Mouse (Mus musculus): ENCODE data around the gene Rab3gap1. TPM values are rescaled to one million over a fixed set of nuclear protein-coding genes. Genes with fewer than 3 reads are reported as not detected.

The Rab3gap1 gene
- total and polyA plus RNA-seq, 3 experiments: 11.4 to 36.2 (median 34.1) TPM

GRCm38 (mm10) chr1:127989387-127989786 is 120.8 kb downstream of the Rab3gap1 start:
- Histone ChIP-seq H3K9ac (ENCODE audit: low read depth, low read length) (no peak overlapping the region), H3K27ac (peak overlapping the region; percentile 64), H3K36me3 (ENCODE audit: control insufficient read depth, insufficient read depth, low read length) (no peaks in the 10 kb centered on the region), H3K4me1 (ENCODE audit: control insufficient read depth, insufficient read depth, low read length) (peaks cover 5% of the 10 kb centered on the region), H3K79me2 (replicated peaks; ENCODE audit: control insufficient read depth, insufficient read depth, low read length) (no peaks in the 10 kb centered on the region), H3K4me3 (no peak overlapping the region), H3K27me3 (ENCODE audit: control insufficient read depth, insufficient read depth, low read length) (no peaks in the 10 kb centered on the region)
- intact Hi-C loops (cut with DNase I): no loop called here
- TF ChIP-seq POLR2A (IDR thresholded peaks at IDR 0.05; ENCODE audit: insufficient read depth, low read depth, low read length) (no peak), EP300 (IDR thresholded peaks at IDR 0.05; ENCODE audit: insufficient read depth, low read depth, low read length) (no peak), CTCF (IDR thresholded peaks at IDR 0.05) (no peak)
- 49% methylated on average over 4 of the region's 4 CpGs for WGBS
- no peak for DNase-seq

GRCm38 (mm10) chr1:127989876-127990731 is 121.5 kb downstream of the Rab3gap1 start:
- Histone ChIP-seq H3K9ac (ENCODE audit: low read depth, low read length) (peak overlapping the region; percentile 9), H3K4me1 (ENCODE audit: control insufficient read depth, insufficient read depth, low read length) (peaks cover 5% of the 10 kb centered on the region), H3K36me3 (ENCODE audit: control insufficient read depth, insufficient read depth, low read length) (no peaks in the 10 kb centered on the region), H3K27me3 (ENCODE audit: control insufficient read depth, insufficient read depth, low read length) (no peaks in the 10 kb centered on the region), H3K4me3 (no peak overlapping the region), H3K27ac (peak overlapping the region; percentile 64), H3K79me2 (replicated peaks; ENCODE audit: control insufficient read depth, insufficient read depth, low read length) (no peaks in the 10 kb centered on the region)
- peak; percentile 33 to 39 for DNase-seq
- TF ChIP-seq POLR2A (IDR thresholded peaks at IDR 0.05; ENCODE audit: insufficient read depth, low read depth, low read length): no peak
- 48% methylated on average over 9 of the region's 9 CpGs for WGBS
- intact Hi-C loops (cut with DNase I): no loop called here

Other genes with a start within 250 kb of the Rab3gap1 start
- gene Tmem163, start 189.2 kb upstream of the Rab3gap1 start, total RNA-seq (2021): 1 to 10 TPM; 5.2 to 6.5 TPM
- gene Tmem163, start 189.2 kb upstream of the Rab3gap1 start, polyA plus RNA-seq (2012; rRNA removed): 18.3 and 21.6 TPM in 2 replicates
- under 1 TPM; 0.10 to 0.43 TPM for gene Acmsd, start 139.4 kb upstream of the Rab3gap1 start, total RNA-seq (2021)
- 0.08 TPM in 1 of 2 replicates, not detected in the other for gene Acmsd, start 139.4 kb upstream of the Rab3gap1 start, polyA plus RNA-seq (2012; rRNA removed)
- 10 to 100 TPM; 20.6 to 21.6 TPM for gene Ccnt2, start 94.6 kb upstream of the Rab3gap1 start, total RNA-seq (2021)
- gene Ccnt2, start 94.6 kb upstream of the Rab3gap1 start, polyA plus RNA-seq (2012; rRNA removed): 17.2 and 33.6 TPM in 2 replicates
- under 1 TPM in 1 of 2 experiments, not detected in 1; 0.10 TPM for gene Map3k19, start 13.7 kb upstream of the Rab3gap1 start, total RNA-seq (2021)
- 0.09 and 0.41 TPM in 2 replicates for gene Map3k19, start 13.7 kb upstream of the Rab3gap1 start, polyA plus RNA-seq (2012; rRNA removed)
- gene Zranb3, start 234.3 kb downstream of the Rab3gap1 start, total RNA-seq (2021): 1 to 10 TPM; 4.8 to 5.0 TPM
- gene Zranb3, start 234.3 kb downstream of the Rab3gap1 start, polyA plus RNA-seq (2012; rRNA removed): 1.00 and 1.6 TPM in 2 replicates
- gene R3hdm1, start 234.5 kb downstream of the Rab3gap1 start, total RNA-seq (2021): 10 to 100 TPM; 47.8 to 54.5 TPM
- 33.1 and 33.9 TPM in 2 replicates for gene R3hdm1, start 234.5 kb downstream of the Rab3gap1 start, polyA plus RNA-seq (2012; rRNA removed)

Data from heart, adult 2 months (tissue).